Mouse (Mus musculus) thymus, postnatal 10 days (tissue): ENCODE data around the gene Ltbp1.

Source experiments
- DNase-seq, 2 experiments: peaks; one replicate each; pipeline ENCODE4 v3.0.0; 2021; ENCODE audit warnings: low spot score in 2 of 2

The Ltbp1 gene

GRCm38 (mm10) chr17:75067314-75067713, 61.9 kb downstream of the Ltbp1 start:
- DNase-seq = no peak

GRCm38 (mm10) chr17:75069232-75069631, 63.9 kb downstream of the Ltbp1 start:
- DNase-seq = no peak

- DNase-seq = no peak
Measured at GRCm38 (mm10) chr17:75071174-75071573, 65.8 kb downstream of the Ltbp1 start.

- DNase-seq = no peak
Measured at GRCm38 (mm10) chr17:75071749-75072148, 66.4 kb downstream of the Ltbp1 start.

- DNase-seq = no peak
Measured at GRCm38 (mm10) chr17:75073887-75074286, 68.5 kb downstream of the Ltbp1 start.

- no peak for DNase-seq
Measured at GRCm38 (mm10) chr17:75074978-75075699, 69.8 kb downstream of the Ltbp1 start.

GRCm38 (mm10) chr17:75081401-75081800, 76.0 kb downstream of the Ltbp1 start:
- DNase-seq = no peak

GRCm38 (mm10) chr17:75082449-75082848, 77.1 kb downstream of the Ltbp1 start:
- DNase-seq = no peak

GRCm38 (mm10) chr17:75087296-75087941, 82.1 kb downstream of the Ltbp1 start:
- no peak for DNase-seq

GRCm38 (mm10) chr17:75088232-75088631, 82.9 kb downstream of the Ltbp1 start:
- DNase-seq = no peak

- DNase-seq = no peak
Measured at GRCm38 (mm10) chr17:75088727-75089126, 83.4 kb downstream of the Ltbp1 start.

GRCm38 (mm10) chr17:75090556-75090955, 85.2 kb downstream of the Ltbp1 start:
- DNase-seq = no peak

GRCm38 (mm10) chr17:75093563-75093962, 88.2 kb downstream of the Ltbp1 start:
- no peak for DNase-seq

GRCm38 (mm10) chr17:75094591-75094990, 89.2 kb downstream of the Ltbp1 start:
- DNase-seq = no peak

GRCm38 (mm10) chr17:75096727-75097126, 91.4 kb downstream of the Ltbp1 start:
- DNase-seq = no peak

GRCm38 (mm10) chr17:75097367-75097766, 92.0 kb downstream of the Ltbp1 start:
- no peak for DNase-seq

- no peak for DNase-seq
Measured at GRCm38 (mm10) chr17:75101215-75101614, 95.8 kb downstream of the Ltbp1 start.

GRCm38 (mm10) chr17:75101994-75102393, 96.6 kb downstream of the Ltbp1 start:
- no peak for DNase-seq

- DNase-seq = no peak
Measured at GRCm38 (mm10) chr17:75107412-75107811, 102.0 kb downstream of the Ltbp1 start.

GRCm38 (mm10) chr17:75107879-75108278, 102.5 kb downstream of the Ltbp1 start:
- no peak for DNase-seq

- no peak for DNase-seq
Measured at GRCm38 (mm10) chr17:75109081-75109716, 103.8 kb downstream of the Ltbp1 start.

- DNase-seq = no peak
Measured at GRCm38 (mm10) chr17:75110252-75111205, 105.2 kb downstream of the Ltbp1 start.
